Mouse (Mus musculus): ENCODE data around the gene Eftud2. TPM values are rescaled to one million over a fixed set of nuclear protein-coding genes. Genes with fewer than 3 reads are reported as not detected.

Eftud2 gene
- polyA plus RNA-seq, 1 experiment from 2014 or later = 130 TPM

- Histone ChIP-seq H3K27ac (replicated peaks; ENCODE audit: low read depth, low read length) (no peak overlapping the region), H3K9me3 (ENCODE audit: control insufficient read depth, low read length) (no peaks in the 10 kb centered on the region), H3K27me3 (replicated peaks; ENCODE audit: control insufficient read depth, insufficient read depth, low read length) (no peaks in the 10 kb centered on the region), H3K36me3 (ENCODE audit: control insufficient read depth, insufficient read depth, low read length) (peaks cover 44% of the 10 kb centered on the region), H3K4me1 (ENCODE audit: control insufficient read depth, insufficient read depth, low read length) (no peaks in the 10 kb centered on the region), H3K4me2 (ENCODE audit: low read depth, low read length) (no peak overlapping the region), H3K4me3 (ENCODE audit: low read depth, low read length) (no peak overlapping the region), H3K9ac (ENCODE audit: low read depth, low read length) (no peak overlapping the region)
- DNase-seq (ENCODE audit: low spot score) = no peak
- no peak for ATAC-seq (ENCODE audit: low read depth)
- 67% methylated on average over 9 of the region's 9 CpGs for WGBS
Observed at GRCm38 (mm10) chr11:102836146-102836545, 44.6 kb downstream of the Eftud2 start.

- DNase-seq (ENCODE audit: low spot score) = no peak
- Histone ChIP-seq H3K36me3 (ENCODE audit: control insufficient read depth, insufficient read depth, low read length) (peaks cover 40% of the 10 kb centered on the region), H3K4me1 (ENCODE audit: control insufficient read depth, insufficient read depth, low read length) (no peaks in the 10 kb centered on the region), H3K9me3 (ENCODE audit: control insufficient read depth, low read length) (no peaks in the 10 kb centered on the region), H3K9ac (ENCODE audit: low read depth, low read length) (no peak within 1 kb of the TSS), H3K4me3 (ENCODE audit: low read depth, low read length) (no peak within 1 kb of the TSS), H3K27me3 (replicated peaks; ENCODE audit: control insufficient read depth, insufficient read depth, low read length) (no peaks in the 10 kb centered on the region), H3K27ac (replicated peaks; ENCODE audit: low read depth, low read length) (no peak within 1 kb of the TSS), H3K4me2 (ENCODE audit: low read depth, low read length) (no peak within 1 kb of the TSS)
- ATAC-seq (ENCODE audit: low read depth) = no peak
- WGBS = 74% methylated on average over 4 of the region's 4 CpGs
Observed at GRCm38 (mm10) chr11:102835549-102835948, 45.2 kb downstream of the Eftud2 start, which contains the start of gene Higd1b. Gene Higd1b (plus strand): TSS chr11:102835849.

- no peak overlapping the region for H3K27ac ChIP-seq (replicated peaks; ENCODE audit: low read depth, low read length)
- peaks cover 28% of the 10 kb centered on the region for H3K36me3 ChIP-seq (ENCODE audit: control insufficient read depth, insufficient read depth, low read length)
- no peak overlapping the region for H3K4me3 ChIP-seq (ENCODE audit: low read depth, low read length)
- H3K4me2 ChIP-seq (ENCODE audit: low read depth, low read length) = no peak overlapping the region
- ATAC-seq (ENCODE audit: low read depth) (no peak), DNase-seq (ENCODE audit: low spot score) (no peak)
- no peaks in the 10 kb centered on the region for H3K4me1 ChIP-seq (ENCODE audit: control insufficient read depth, insufficient read depth, low read length)
- H3K27me3 ChIP-seq (replicated peaks; ENCODE audit: control insufficient read depth, insufficient read depth, low read length) = no peaks in the 10 kb centered on the region
- H3K9me3 ChIP-seq (ENCODE audit: control insufficient read depth, low read length) = no peaks in the 10 kb centered on the region
- WGBS = 87% methylated on average over 10 of the region's 10 CpGs
- H3K9ac ChIP-seq (ENCODE audit: low read depth, low read length) = no peak overlapping the region
Observed at GRCm38 (mm10) chr11:102834219-102834618, 46.6 kb downstream of the Eftud2 start.

GRCm38 (mm10) chr11:102832700-102833297 lies 48.0 kb downstream of the Eftud2 start:
- H3K27ac ChIP-seq (replicated peaks; ENCODE audit: low read depth, low read length) = no peak overlapping the region
- peaks cover 14% of the 10 kb centered on the region; the same call in 1 of the 2 replicates for H3K36me3 ChIP-seq (ENCODE audit: control insufficient read depth, insufficient read depth, low read length)
- H3K4me3 ChIP-seq (ENCODE audit: low read depth, low read length) = no peak overlapping the region
- DNase-seq (ENCODE audit: low spot score) (peak; percentile 32), ATAC-seq (ENCODE audit: low read depth) (peak; percentile 33; the same call in 1 of the 2 replicates)
- no peak overlapping the region for H3K9ac ChIP-seq (ENCODE audit: low read depth, low read length)
- H3K27me3 ChIP-seq (replicated peaks; ENCODE audit: control insufficient read depth, insufficient read depth, low read length) = no peaks in the 10 kb centered on the region
- no peaks in the 10 kb centered on the region for H3K4me1 ChIP-seq (ENCODE audit: control insufficient read depth, insufficient read depth, low read length)
- H3K4me2 ChIP-seq (ENCODE audit: low read depth, low read length) = no peak overlapping the region
- no peaks in the 10 kb centered on the region for H3K9me3 ChIP-seq (ENCODE audit: control insufficient read depth, low read length)
- 59% methylated on average over 18 of the region's 18 CpGs for WGBS

GRCm38 (mm10) chr11:102830276-102830675 lies 50.5 kb downstream of the Eftud2 start:
- no peak for ATAC-seq (ENCODE audit: low read depth)
- Histone ChIP-seq H3K9ac (ENCODE audit: low read depth, low read length) (no peak overlapping the region), H3K27ac (replicated peaks; ENCODE audit: low read depth, low read length) (no peak overlapping the region), H3K36me3 (ENCODE audit: control insufficient read depth, insufficient read depth, low read length) (no peaks in the 10 kb centered on the region), H3K4me2 (ENCODE audit: low read depth, low read length) (no peak overlapping the region), H3K4me3 (ENCODE audit: low read depth, low read length) (no peak overlapping the region), H3K4me1 (ENCODE audit: control insufficient read depth, insufficient read depth, low read length) (no peaks in the 10 kb centered on the region), H3K27me3 (replicated peaks; ENCODE audit: control insufficient read depth, insufficient read depth, low read length) (no peaks in the 10 kb centered on the region), H3K9me3 (ENCODE audit: control insufficient read depth, low read length) (no peaks in the 10 kb centered on the region)
- 69% methylated on average over 4 of the region's 4 CpGs for WGBS
- no peak for DNase-seq (ENCODE audit: low spot score)

GRCm38 (mm10) chr11:102827097-102827496 lies 53.7 kb downstream of the Eftud2 start:
- Histone ChIP-seq H3K4me3 (ENCODE audit: low read depth, low read length) (no peak overlapping the region), H3K9ac (ENCODE audit: low read depth, low read length) (0 out of 2 replicates have a peak overlapping the region, but pooled peaks have one; percentile 16), H3K9me3 (ENCODE audit: control insufficient read depth, low read length) (no peaks in the 10 kb centered on the region), H3K4me2 (ENCODE audit: low read depth, low read length) (no peak overlapping the region), H3K36me3 (ENCODE audit: control insufficient read depth, insufficient read depth, low read length) (no peaks in the 10 kb centered on the region), H3K27ac (replicated peaks; ENCODE audit: low read depth, low read length) (no peak overlapping the region), H3K4me1 (ENCODE audit: control insufficient read depth, insufficient read depth, low read length) (no peaks in the 10 kb centered on the region), H3K27me3 (replicated peaks; ENCODE audit: control insufficient read depth, insufficient read depth, low read length) (no peaks in the 10 kb centered on the region; the same call in 1 of the 2 replicates)
- WGBS = 28% methylated on average over 4 of the region's 4 CpGs
- ATAC-seq (ENCODE audit: low read depth) = no peak
- DNase-seq (ENCODE audit: low spot score) = no peak

GRCm38 (mm10) chr11:102826476-102826875 lies 54.3 kb downstream of the Eftud2 start:
- H3K27me3 ChIP-seq (replicated peaks; ENCODE audit: control insufficient read depth, insufficient read depth, low read length) = no peaks in the 10 kb centered on the region; the same call in none of the 2 replicates
- H3K9me3 ChIP-seq (ENCODE audit: control insufficient read depth, low read length) = no peaks in the 10 kb centered on the region
- no peaks in the 10 kb centered on the region for H3K4me1 ChIP-seq (ENCODE audit: control insufficient read depth, insufficient read depth, low read length)
- no peak for DNase-seq (ENCODE audit: low spot score)
- no peak overlapping the region for H3K9ac ChIP-seq (ENCODE audit: low read depth, low read length)
- H3K36me3 ChIP-seq (ENCODE audit: control insufficient read depth, insufficient read depth, low read length) = no peaks in the 10 kb centered on the region
- no peak overlapping the region for H3K4me3 ChIP-seq (ENCODE audit: low read depth, low read length)
- no peak for ATAC-seq (ENCODE audit: low read depth)
- 76% methylated on average over 2 of the region's 2 CpGs for WGBS
- H3K4me2 ChIP-seq (ENCODE audit: low read depth, low read length) = no peak overlapping the region
- no peak overlapping the region for H3K27ac ChIP-seq (replicated peaks; ENCODE audit: low read depth, low read length)

- Histone ChIP-seq H3K27ac (replicated peaks; ENCODE audit: low read depth, low read length) (no peak overlapping the region), H3K36me3 (ENCODE audit: control insufficient read depth, insufficient read depth, low read length) (no peaks in the 10 kb centered on the region), H3K4me1 (ENCODE audit: control insufficient read depth, insufficient read depth, low read length) (peaks cover 11% of the 10 kb centered on the region), H3K4me2 (ENCODE audit: low read depth, low read length) (no peak overlapping the region), H3K9me3 (ENCODE audit: control insufficient read depth, low read length) (no peaks in the 10 kb centered on the region), H3K27me3 (replicated peaks; ENCODE audit: control insufficient read depth, insufficient read depth, low read length) (no peaks in the 10 kb centered on the region; the same call in none of the 2 replicates), H3K9ac (ENCODE audit: low read depth, low read length) (no peak overlapping the region), H3K4me3 (ENCODE audit: low read depth, low read length) (no peak overlapping the region)
- no peak for ATAC-seq (ENCODE audit: low read depth)
- no peak for DNase-seq (ENCODE audit: low spot score)
- WGBS = 44% methylated on average over 6 of the region's 6 CpGs
Observed at GRCm38 (mm10) chr11:102821231-102821630, 59.6 kb downstream of the Eftud2 start.

- WGBS = 15% methylated on average over 3 of the region's 3 CpGs
Observed at GRCm38 (mm10) chr11:102820432-102820831, 60.4 kb downstream of the Eftud2 start.

More at GRCm38 (mm10) chr11:102820432-102820831, 60.4 kb downstream of the Eftud2 start:
- peaks cover 17% of the 10 kb centered on the region for H3K4me1 ChIP-seq (ENCODE audit: control insufficient read depth, insufficient read depth, low read length)
- no peak overlapping the region for H3K27ac ChIP-seq (replicated peaks; ENCODE audit: low read depth, low read length)
- H3K9ac ChIP-seq (ENCODE audit: low read depth, low read length) = no peak overlapping the region
- no peaks in the 10 kb centered on the region for H3K9me3 ChIP-seq (ENCODE audit: control insufficient read depth, low read length)
- H3K4me3 ChIP-seq (ENCODE audit: low read depth, low read length) = no peak overlapping the region
- H3K4me2 ChIP-seq (ENCODE audit: low read depth, low read length) = no peak overlapping the region
- H3K27me3 ChIP-seq (replicated peaks; ENCODE audit: control insufficient read depth, insufficient read depth, low read length) = no peaks in the 10 kb centered on the region; the same call in none of the 2 replicates
- H3K36me3 ChIP-seq (ENCODE audit: control insufficient read depth, insufficient read depth, low read length) = no peaks in the 10 kb centered on the region
- DNase-seq (ENCODE audit: low spot score) (no peak), ATAC-seq (ENCODE audit: low read depth) (no peak)

Measured in embryonic facial prominence, embryonic 14.5 days (tissue).